Mouse (Mus musculus) limb, embryonic 11.5 days (tissue): Measurements from ENCODE around the gene Akap8l. TPM values are rescaled to one million over a fixed set of nuclear protein-coding genes. Genes with fewer than 3 reads are reported as not detected.
A peak's percentile ranks its signal among the peaks of the same experiment; 100 is the strongest.

Source experiments
- ATAC-seq: fragments of 200-750 bp; cut with Nextera tagmentation; 2 replicates; pipeline ENCODE4 v1.8.0; 2017; ENCODE audit warnings: low read depth; ENCODE audit not compliant: insufficient number of reproducible peaks, low FRiP score, low TSS enrichment
- DNase-seq: peaks from one replicate; pipeline ENCODE4 v3.0.0-alpha.2; 2015; ENCODE audit warnings: low spot score
- H3K27ac ChIP-seq: fragments of 300-500 bp; sonication (generic); replicated peaks from 2 replicates; pipeline ENCODE4 v1.5.1; 2014; ENCODE audit warnings: low read depth, mild to moderate bottlenecking, low read length
- H3K27me3 ChIP-seq: fragments of 300-500 bp; sonication (generic); 2 replicates; pipeline ENCODE4 v1.6.1; 2014; ENCODE audit warnings: mild to moderate bottlenecking, low read length, mixed read lengths; ENCODE audit not compliant: control insufficient read depth, insufficient read depth
- H3K36me3 ChIP-seq: fragments of 300-500 bp; sonication (generic); 2 replicates; pipeline ENCODE4 v1.6.1; 2014; ENCODE audit warnings: mild to moderate bottlenecking, low read length, moderate library complexity, mixed read lengths; ENCODE audit not compliant: control insufficient read depth, insufficient read depth
- H3K4me1 ChIP-seq: fragments of 300-500 bp; sonication (generic); 2 replicates; pipeline ENCODE4 v1.6.1; 2014; ENCODE audit warnings: low read length, mixed read lengths; ENCODE audit not compliant: control insufficient read depth, insufficient read depth
- H3K4me2 ChIP-seq: fragments of 300-500 bp; sonication (generic); 2 replicates; pipeline ENCODE4 v1.6.1; 2014; ENCODE audit warnings: low read depth, mild to moderate bottlenecking, moderate library complexity; ENCODE audit not compliant: severe bottlenecking
- H3K4me3 ChIP-seq: fragments of 300-500 bp; sonication (generic); 2 replicates; pipeline ENCODE4 v1.5.1; 2014; ENCODE audit warnings: low read depth, low read length
- H3K9ac ChIP-seq: fragments of 300-500 bp; sonication (generic); 2 replicates; pipeline ENCODE4 v1.6.1; 2014; ENCODE audit warnings: mild to moderate bottlenecking, low read length
- H3K9me3 ChIP-seq: fragments of 300-500 bp; sonication (generic); 2 replicates; pipeline ENCODE4 v1.6.1; 2016; ENCODE audit warnings: low read length; ENCODE audit not compliant: control insufficient read depth
- WGBS: fragments of 180-500 bp; shearing (Covaris S2); extraction: QIAGEN DNeasy Blood & Tissue Kit; methylation state at CpG from one replicate; pipeline ENCODE4 v1.1.7; 2014; 5-methylcytosine and 5-hydroxymethylcytosine counted together
- polyA plus RNA-seq: library from polyadenylated mRNA; unstranded; fragments of >200 nt; fragmentation: Nextera tagmentation; extraction: Ambion mirVana; gene quantifications from 2 replicates; pipeline ENCODE4 v1.2.1, GENCODE M21; 2014

Akap8l gene
- polyA plus RNA-seq, 1 experiment from 2014 or later, result 73.5 TPM

- H3K27ac ChIP-seq, result no peak overlapping the region
- H3K4me3 ChIP-seq, result no peak overlapping the region
- H3K9ac ChIP-seq, result no peak overlapping the region
- no peaks in the 10 kb centered on the region for H3K27me3 ChIP-seq
- no peaks in the 10 kb centered on the region for H3K4me1 ChIP-seq
- DNase-seq, result no peak
- no peak overlapping the region for H3K4me2 ChIP-seq
- 81% methylated on average over 1 of the region's 1 CpGs for whole genome bisulfite sequencing
- peaks cover 13% of the 10 kb centered on the region for H3K36me3 ChIP-seq
- ATAC-seq, result no peak
- no peaks in the 10 kb centered on the region for H3K9me3 ChIP-seq
Measured at GRCm38 (mm10) chr17:32341102-32341501, 9.3 kb downstream of the Akap8l start.

- H3K9me3 ChIP-seq, result no peaks in the 10 kb centered on the region
- DNase-seq (no peak), ATAC-seq (no peak)
- H3K4me3 ChIP-seq, result no peak overlapping the region
- H3K4me1 ChIP-seq, result no peaks in the 10 kb centered on the region
- H3K27ac ChIP-seq, result no peak overlapping the region
- H3K9ac ChIP-seq, result no peak overlapping the region
- peaks cover 15% of the 10 kb centered on the region for H3K36me3 ChIP-seq
- 91% methylated on average over 1 of the region's 1 CpGs for WGBS
- no peaks in the 10 kb centered on the region for H3K27me3 ChIP-seq
- no peak overlapping the region for H3K4me2 ChIP-seq
Measured at GRCm38 (mm10) chr17:32340110-32340509, 10.3 kb downstream of the Akap8l start.

- ATAC-seq, result no peak
- WGBS, result 83% methylated on average over 2 of the region's 2 CpGs
- Histone ChIP-seq H3K36me3 (peaks cover 39% of the 10 kb centered on the region), H3K4me2 (no peak overlapping the region), H3K4me1 (no peaks in the 10 kb centered on the region), H3K27ac (no peak overlapping the region), H3K4me3 (no peak overlapping the region), H3K27me3 (no peaks in the 10 kb centered on the region), H3K9ac (no peak overlapping the region), H3K9me3 (no peaks in the 10 kb centered on the region)
- DNase-seq, result no peak
Measured at GRCm38 (mm10) chr17:32335869-32336268, 14.5 kb downstream of the Akap8l start.

GRCm38 (mm10) chr17:32334921-32335320, 15.5 kb downstream of the Akap8l start:
- Histone ChIP-seq H3K4me1 (no peaks in the 10 kb centered on the region), H3K27me3 (no peaks in the 10 kb centered on the region), H3K4me2 (no peak overlapping the region), H3K27ac (no peak overlapping the region), H3K36me3 (peaks cover 39% of the 10 kb centered on the region), H3K9me3 (no peaks in the 10 kb centered on the region), H3K9ac (no peak overlapping the region), H3K4me3 (no peak overlapping the region)
- DNase-seq, result no peak
- 95% methylated on average over 12 of the region's 12 CpGs for WGBS
- no peak for ATAC-seq

- ATAC-seq, result no peak
- no peak overlapping the region for H3K27ac ChIP-seq
Measured at GRCm38 (mm10) chr17:32333675-32334303, 16.6 kb downstream of the Akap8l start.

GRCm38 (mm10) chr17:32327501-32327900, 22.9 kb downstream of the Akap8l start:
- no peaks in the 10 kb centered on the region for H3K27me3 ChIP-seq
- no peak overlapping the region for H3K27ac ChIP-seq
- no peaks in the 10 kb centered on the region for H3K4me1 ChIP-seq
- ATAC-seq (no peak), DNase-seq (no peak)
- no peaks in the 10 kb centered on the region for H3K9me3 ChIP-seq
- H3K36me3 ChIP-seq, result peaks cover 11% of the 10 kb centered on the region; the same call in 1 of the 2 replicates
- H3K9ac ChIP-seq, result no peak overlapping the region
- H3K4me3 ChIP-seq, result no peak overlapping the region
- H3K4me2 ChIP-seq, result no peak overlapping the region

More at GRCm38 (mm10) chr17:32333675-32334303, 16.6 kb downstream of the Akap8l start:
- Histone ChIP-seq H3K36me3 (peaks cover 39% of the 10 kb centered on the region), H3K27me3 (no peaks in the 10 kb centered on the region), H3K9me3 (no peaks in the 10 kb centered on the region), H3K9ac (no peak overlapping the region), H3K4me3 (no peak overlapping the region), H3K4me1 (no peaks in the 10 kb centered on the region), H3K4me2 (no peak overlapping the region)
- WGBS, result 93% methylated on average over 28 of the region's 31 CpGs
- DNase-seq, result no peak

GRCm38 (mm10) chr17:32322809-32323208, 27.6 kb downstream of the Akap8l start:
- H3K36me3 ChIP-seq, result peaks cover 6% of the 10 kb centered on the region; the same call in 1 of the 2 replicates
- ATAC-seq (no peak), DNase-seq (no peak)
- H3K9ac ChIP-seq, result no peak overlapping the region
- no peak overlapping the region for H3K27ac ChIP-seq
- 90% methylated on average over 1 of the region's 1 CpGs for WGBS
- no peaks in the 10 kb centered on the region for H3K9me3 ChIP-seq
- no peak overlapping the region for H3K4me3 ChIP-seq
- H3K4me1 ChIP-seq, result peaks cover 9% of the 10 kb centered on the region
- no peaks in the 10 kb centered on the region for H3K27me3 ChIP-seq
- no peak overlapping the region for H3K4me2 ChIP-seq

- H3K27ac ChIP-seq, result peak overlapping the region; percentile 78
- ATAC-seq, result no peak
- peak overlapping the region; percentile 81 for H3K4me2 ChIP-seq
- peak overlapping the region; percentile 89 for H3K9ac ChIP-seq
- no peaks in the 10 kb centered on the region for H3K9me3 ChIP-seq
- peak overlapping the region; percentile 72 for H3K4me3 ChIP-seq
- H3K4me1 ChIP-seq, result peaks cover 9% of the 10 kb centered on the region
- H3K36me3 ChIP-seq, result peaks cover 11% of the 10 kb centered on the region; the same call in 1 of the 2 replicates
- 22% methylated on average over 6 of the region's 6 CpGs for WGBS
- peak; percentile 33 for DNase-seq
- H3K27me3 ChIP-seq, result no peaks in the 10 kb centered on the region
Measured at GRCm38 (mm10) chr17:32321836-32322235, 28.6 kb downstream of the Akap8l start.

- 0% methylated on average over 21 of the region's 23 CpGs for WGBS
- ATAC-seq, result peak; percentile 71
- H3K27me3 ChIP-seq, result no peaks in the 10 kb centered on the region
- peaks cover 9% of the 10 kb centered on the region for H3K4me1 ChIP-seq
- peak overlapping the region; percentile 89 for H3K9ac ChIP-seq
- DNase-seq, result no peak
- peaks cover 15% of the 10 kb centered on the region for H3K36me3 ChIP-seq
- H3K27ac ChIP-seq, result peak overlapping the region; percentile 78
- H3K4me3 ChIP-seq, result peak overlapping the region; percentile 72
- peak overlapping the region; percentile 81 for H3K4me2 ChIP-seq
- no peaks in the 10 kb centered on the region for H3K9me3 ChIP-seq
Measured at GRCm38 (mm10) chr17:32321390-32321734, 29.0 kb downstream of the Akap8l start.
